Mouse (Mus musculus): Measurements from ENCODE around the gene Wapl. TPM values are rescaled to one million over a fixed set of nuclear protein-coding genes. Genes with fewer than 3 reads are reported as not detected.

The Wapl gene
- 150 TPM for polyA plus RNA-seq (2017; shearing (Covaris generic))

DNA sequence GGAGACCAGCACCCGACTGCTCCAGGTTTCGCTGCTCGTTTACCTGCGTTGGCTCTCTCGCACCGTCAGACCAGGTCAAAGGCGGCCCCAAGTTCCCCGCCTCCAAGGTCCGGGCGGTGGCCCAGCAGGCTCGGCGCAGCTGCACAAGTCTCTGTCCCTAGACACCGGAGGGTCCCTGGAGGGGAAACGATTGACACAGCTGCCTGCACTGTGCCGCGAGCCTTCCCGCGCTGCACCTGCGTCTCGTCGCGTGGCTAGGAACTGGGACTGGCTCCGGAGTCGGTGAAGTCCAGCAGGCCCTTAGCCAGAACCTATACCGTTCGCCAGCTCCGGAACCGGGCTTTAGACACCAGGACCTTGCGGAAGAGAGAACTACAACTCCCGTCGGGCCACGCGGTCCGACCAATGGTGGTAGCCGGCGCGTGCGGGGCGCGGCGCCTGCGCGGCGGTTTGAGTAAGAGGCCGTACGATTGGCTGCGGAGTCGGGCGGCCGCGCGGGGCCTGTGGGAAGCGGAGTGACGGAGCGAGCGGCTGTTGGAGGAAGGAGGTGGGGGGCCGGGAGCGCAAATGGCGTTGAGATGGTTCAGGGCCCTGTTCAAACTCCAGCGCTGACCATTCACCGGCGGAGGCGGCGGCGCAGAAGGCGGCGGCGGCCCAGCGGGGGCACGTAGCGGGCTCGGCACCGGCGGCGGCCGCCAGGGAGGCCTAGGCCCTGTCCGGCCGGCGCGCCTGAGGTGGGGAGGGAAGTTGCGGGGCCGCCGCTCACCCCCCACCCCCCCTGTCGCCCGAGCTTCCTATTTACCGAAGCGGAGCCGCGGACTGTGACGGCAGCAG is at the start of gene Wapl:
TSS of gene Wapl (plus strand) at position 534 of the 834 bp plus-strand sequence.

Other genes with a start within 250 kb of the Wapl start
- gene Bmpr1a, start 170.6 kb upstream of the Wapl start, polyA plus RNA-seq (2017; shearing (Covaris generic)): 0.52 TPM
- not detected for gene 9230112D13Rik, start 151.1 kb upstream of the Wapl start, polyA plus RNA-seq (2017; shearing (Covaris generic))
- 0.09 TPM for gene Ldb3, start 85.2 kb upstream of the Wapl start, polyA plus RNA-seq (2017; shearing (Covaris generic))
- not detected for gene Opn4, start 73.8 kb upstream of the Wapl start, polyA plus RNA-seq (2017; shearing (Covaris generic))
- not detected for gene Grid1, start 146.2 kb downstream of the Wapl start, polyA plus RNA-seq (2017; shearing (Covaris generic))